Mouse (Mus musculus): ENCODE measurements at regions not wholly inside any gene's neighbourhood (a gene's known extent, or its start where the extent isn't known, plus 50 kb on each side); places are given as distances from the start of the nearest gene placed in this dataset.

DNA sequence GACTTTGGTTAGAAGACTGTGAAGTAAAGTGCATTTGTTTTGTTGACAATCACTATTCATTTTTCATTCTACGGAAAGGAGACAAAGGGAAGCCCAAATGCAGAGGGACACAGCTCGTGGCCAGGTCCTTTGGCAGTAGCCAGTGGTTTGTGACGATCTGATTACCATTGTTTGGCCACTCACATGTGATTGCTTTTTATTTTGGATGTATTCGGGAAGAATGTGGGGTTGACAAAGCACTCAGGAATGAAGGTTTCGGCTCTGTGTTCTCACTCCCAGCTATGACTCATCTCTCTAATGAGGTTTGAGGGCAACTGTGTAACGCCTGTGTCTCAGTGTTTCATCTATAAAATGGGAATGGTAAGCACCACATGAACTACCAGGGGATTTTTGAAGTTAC, 234.5 kb upstream of the Gm15217 start:
- TF ChIP-seq CTCF (IDR thresholded peaks at IDR 0.05; ENCODE audit: extremely low read depth, insufficient read depth, insufficient read length, insufficient replicate concordance) (no peak), POLR2A (IDR thresholded peaks at IDR 0.05; ENCODE audit: low read depth, low read length) (no peak)
